Comparison of ENCODE assay signal across 27 mouse cellular contexts in genomic region chr13:30163521-30163920, GRCm38 (mm10). TPM values are rescaled to one million over a fixed set of nuclear protein-coding genes. Genes with fewer than 3 reads are reported as not detected.
"Had no signal": no experiment of that assay in that cellular context is flagged by ENCODE, and none has a peak within 500 bp of the region (broad histone marks: within the 10 kb centered on the region; RNA-seq: fewer than 3 reads in every experiment).

No protein-coding gene starts in this region.

- H3K36me3 ChIP-seq: embryonic facial prominence, embryonic 12.5 days; forebrain, embryonic 10.5 days; forebrain, embryonic 12.5 days; forebrain, embryonic 15.5 days had no signal

- DNase-seq: cerebellum, adult 2 months; cerebellum, adult 8-10 months; cerebellum, adult 9-10 months; cerebellum, adult 9-11 months; cerebellum, postnatal 10 days; cerebellum, postnatal 14 days; cerebellum, postnatal 25 days; cerebellum, postnatal 36 days; embryo, embryonic 11 days; forebrain, postnatal 0 days; gastrocnemius, adult 2 months; gastrocnemius, postnatal 10 days; gastrocnemius, postnatal 14 days; gastrocnemius, postnatal 25 days; gastrocnemius, postnatal 36 days; heart, adult 11 months; heart, adult 18-20 months; heart, adult 2 months had no signal

- H3K27ac ChIP-seq: embryonic facial prominence, embryonic 12.5 days; embryonic facial prominence, embryonic 13.5 days; embryonic facial prominence, embryonic 15.5 days; forebrain, embryonic 10.5 days; forebrain, embryonic 12.5 days; forebrain, embryonic 15.5 days; gastrocnemius, adult 2 months; heart, adult 2 months had no signal

- H3K4me3 ChIP-seq: embryonic facial prominence, embryonic 12.5 days; embryonic facial prominence, embryonic 13.5 days; embryonic facial prominence, embryonic 15.5 days; erythroblast, embryonic 14.5 days; forebrain, embryonic 10.5 days; forebrain, embryonic 12.5 days; forebrain, embryonic 15.5 days; gastrocnemius, adult 2 months; heart, adult 2 months had no signal

- H3K9me3 ChIP-seq: embryonic facial prominence, embryonic 13.5 days; embryonic facial prominence, embryonic 15.5 days; forebrain, embryonic 12.5 days; forebrain, embryonic 15.5 days had no signal

- H3K9ac ChIP-seq: embryonic facial prominence, embryonic 12.5 days; embryonic facial prominence, embryonic 13.5 days; embryonic facial prominence, embryonic 15.5 days; forebrain, embryonic 12.5 days; forebrain, embryonic 15.5 days; forebrain, postnatal 0 days had no signal

- H3K27me3 ChIP-seq: embryonic facial prominence, embryonic 12.5 days; embryonic facial prominence, embryonic 13.5 days; embryonic facial prominence, embryonic 15.5 days; forebrain, embryonic 12.5 days; forebrain, embryonic 15.5 days had no signal

- H3K4me2 ChIP-seq: embryonic facial prominence, embryonic 12.5 days; embryonic facial prominence, embryonic 13.5 days; embryonic facial prominence, embryonic 15.5 days; forebrain, embryonic 12.5 days; forebrain, embryonic 15.5 days had no signal

- ATAC-seq: forebrain, embryonic 14.5 days; forebrain, embryonic 15.5 days; forebrain, embryonic 16.5 days; forebrain, postnatal 0 days had no signal

- H3K4me1 ChIP-seq: embryonic facial prominence, embryonic 12.5 days; embryonic facial prominence, embryonic 15.5 days; forebrain, embryonic 10.5 days; forebrain, embryonic 12.5 days; forebrain, embryonic 15.5 days had no signal

RNA-seq across cellular contexts. Expression of gene Mboat1, which starts 27.2 kb away (rescaled TPM):
- polyA plus RNA-seq: erythroblast, embryonic 14.5 days had no signal
